Mouse (Mus musculus) left cerebral cortex, adult 11 months (tissue): ENCODE data around the gene Epn3.
A peak's percentile ranks its signal among the peaks of the same experiment; 100 is the strongest.

Source experiments
- DNase-seq: peaks from one replicate; pipeline ENCODE4 v3.0.0; 2022; ENCODE audit warnings: low spot score

Epn3 gene

DNA sequence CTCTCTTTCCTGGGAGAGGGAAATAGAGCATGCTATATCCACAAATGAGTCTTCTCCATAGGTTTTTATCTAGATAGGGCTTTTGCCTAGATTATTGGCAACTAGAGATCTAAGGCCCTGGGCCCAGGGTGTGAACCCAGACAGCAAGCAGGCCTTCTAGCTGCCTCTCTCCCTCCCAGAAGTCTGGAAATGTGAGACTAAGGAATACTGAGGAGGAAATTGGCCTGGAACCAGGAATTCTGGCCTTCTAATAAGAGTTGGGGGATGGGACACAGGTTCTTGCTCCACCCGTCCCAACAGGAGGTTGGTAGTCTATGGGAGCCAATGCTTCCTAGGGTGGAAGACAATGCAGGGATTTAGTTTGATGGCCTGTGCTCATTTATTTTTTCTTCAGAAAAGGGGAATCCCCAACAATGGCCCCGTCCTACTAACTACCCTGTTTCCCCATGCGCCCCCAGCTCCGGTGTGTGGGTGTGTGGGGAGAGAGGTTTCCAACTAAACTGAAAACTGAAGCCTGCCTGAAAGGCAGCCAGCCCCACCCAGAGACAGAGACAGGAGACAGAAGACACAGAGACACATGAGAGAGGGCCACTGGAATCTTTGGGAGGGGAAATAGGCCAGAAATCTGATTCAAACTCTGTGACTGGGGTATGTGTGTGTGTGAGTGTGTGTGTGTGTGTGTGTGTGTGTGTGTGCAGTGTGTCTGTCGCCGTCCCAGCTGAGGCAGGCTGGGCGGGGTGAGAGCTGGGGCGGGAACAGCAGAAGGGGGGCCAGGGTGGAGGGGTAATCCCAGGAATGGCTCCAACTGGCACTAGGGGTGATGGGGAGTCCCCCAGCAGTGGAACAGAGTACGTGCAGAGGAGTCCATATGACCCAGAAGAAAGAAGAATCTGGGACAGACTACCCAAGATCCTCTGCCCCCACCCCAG, 30.4 kb downstream of the Epn3 start:
- no peak for DNase-seq

DNA sequence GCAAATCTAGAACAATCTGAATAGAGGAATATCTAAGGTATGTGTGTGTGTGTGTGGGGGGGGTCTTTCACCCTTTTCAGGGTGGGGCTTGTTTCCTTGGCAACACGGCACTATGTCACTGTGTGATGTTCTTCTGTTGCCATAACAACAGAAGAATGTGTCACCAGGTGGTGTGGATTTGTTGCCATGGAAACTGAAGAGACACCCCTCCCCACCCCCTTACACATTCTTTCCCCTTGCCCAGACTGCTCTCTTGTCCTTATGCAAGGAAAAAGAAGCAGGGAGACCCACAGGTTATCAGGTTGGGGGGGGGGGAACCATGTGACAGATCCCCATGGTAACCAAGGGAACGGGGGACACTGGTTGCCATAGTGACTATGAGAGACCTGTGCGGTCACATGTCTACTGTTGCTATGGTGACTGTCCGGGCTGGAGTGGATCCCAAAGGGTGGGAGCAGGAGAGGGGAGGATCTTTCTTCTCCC, 31.2 kb downstream of the Epn3 start:
- peak; percentile 64 for DNase-seq

DNA sequence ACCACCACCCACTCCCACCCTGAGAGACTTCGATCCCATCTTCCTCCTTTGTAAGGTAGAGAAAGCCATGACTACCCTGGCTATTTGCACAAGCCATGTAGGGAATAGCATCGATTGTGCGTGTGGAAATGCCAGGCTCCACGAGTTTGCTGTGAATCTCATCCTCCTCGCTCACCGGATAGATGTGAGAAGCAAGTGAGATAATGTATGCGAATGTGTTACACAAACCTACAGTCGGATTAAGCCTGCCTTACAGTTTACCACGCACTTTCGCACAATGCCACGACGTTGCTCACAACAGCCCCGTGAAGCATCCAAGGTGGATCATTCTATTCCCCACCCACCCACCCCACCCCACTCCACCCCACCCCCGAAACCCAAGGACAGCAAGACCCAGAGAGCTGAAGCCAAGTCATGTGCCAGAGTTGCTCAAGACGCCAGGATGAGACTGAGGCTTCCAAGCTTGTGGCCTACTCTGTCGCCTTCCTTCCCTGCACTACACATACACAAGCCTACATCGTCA, 33.4 kb downstream of the Epn3 start:
- no peak for DNase-seq

DNA sequence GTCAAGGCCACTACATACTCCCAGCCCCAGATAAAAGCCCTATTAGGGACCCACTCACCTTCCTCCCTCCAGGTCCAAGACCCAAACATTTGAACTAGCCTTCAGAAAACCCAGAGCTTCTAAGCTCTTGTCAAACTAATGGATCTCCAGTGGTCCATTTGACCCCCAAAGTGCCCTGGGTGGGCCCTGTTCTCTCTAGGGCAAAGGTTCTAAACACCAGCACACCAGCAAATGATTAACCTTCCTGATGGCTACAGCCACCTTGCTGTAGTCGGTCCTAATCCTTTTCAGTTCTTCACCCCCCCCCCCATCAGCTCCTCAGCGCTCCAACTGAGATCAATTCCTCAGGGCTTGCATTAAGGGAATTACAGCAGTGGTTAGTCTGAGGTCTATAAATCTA, 35.6 kb downstream of the Epn3 start:
- no peak for DNase-seq

DNA sequence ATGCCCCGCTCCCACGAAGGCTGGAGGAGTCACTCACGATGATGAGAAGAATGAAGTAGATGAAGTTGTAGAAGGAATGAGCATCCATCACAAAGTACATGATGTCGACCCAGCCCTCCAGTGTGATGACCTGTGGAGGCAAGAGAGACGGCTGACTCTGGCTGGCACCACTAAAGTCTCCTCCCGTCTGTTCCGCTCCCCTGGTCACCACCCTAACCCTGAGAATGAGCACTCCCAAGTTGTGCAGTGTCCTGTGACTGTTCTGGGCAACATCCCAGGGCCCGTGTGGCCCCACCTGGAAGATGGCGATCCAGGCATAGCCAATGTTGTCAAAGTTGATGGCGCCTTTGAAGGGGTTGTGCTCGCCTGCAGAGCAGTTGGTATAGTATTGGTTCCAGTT, 37.9 kb downstream of the Epn3 start:
- no peak for DNase-seq

DNA sequence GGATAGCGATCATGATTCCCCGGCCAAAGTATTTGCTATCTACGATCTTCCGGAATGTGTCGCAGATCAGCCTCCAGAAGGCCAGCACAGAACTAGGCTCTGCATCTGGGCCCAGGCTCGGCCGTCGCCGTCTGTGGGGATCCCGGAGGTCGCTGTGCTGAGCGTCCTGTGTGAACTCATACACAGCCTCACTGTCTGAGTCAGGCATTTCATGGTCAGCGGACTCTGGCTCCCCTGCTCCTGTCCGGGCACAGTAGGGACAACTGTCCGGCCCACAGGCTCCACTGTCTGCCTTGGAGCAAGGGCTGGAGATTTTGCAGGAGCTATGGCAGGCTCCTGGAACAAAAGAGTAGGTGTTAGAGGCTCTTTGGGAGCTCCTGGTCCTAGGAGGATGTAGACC, 42.8 kb downstream of the Epn3 start:
- DNase-seq = no peak

DNA sequence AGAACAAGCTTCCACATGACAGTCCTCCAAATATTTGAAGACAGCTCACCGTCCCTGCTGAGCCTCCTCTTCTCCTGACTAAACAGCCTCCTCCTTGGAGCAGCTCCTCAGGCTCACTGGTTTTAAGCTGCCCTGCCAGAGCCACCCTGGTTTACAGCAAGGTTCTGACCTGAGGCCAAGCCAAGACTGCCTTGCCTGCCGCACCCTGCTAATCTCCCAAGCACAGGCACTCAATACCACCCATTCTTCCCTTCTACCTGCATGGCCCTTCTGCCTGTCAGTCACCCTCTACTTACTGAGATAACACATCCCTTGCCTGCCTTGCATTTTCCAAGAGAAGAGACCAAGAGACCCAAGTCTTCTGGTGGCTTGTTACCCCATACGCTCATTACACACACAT, 43.4 kb downstream of the Epn3 start:
- DNase-seq = no peak

DNA sequence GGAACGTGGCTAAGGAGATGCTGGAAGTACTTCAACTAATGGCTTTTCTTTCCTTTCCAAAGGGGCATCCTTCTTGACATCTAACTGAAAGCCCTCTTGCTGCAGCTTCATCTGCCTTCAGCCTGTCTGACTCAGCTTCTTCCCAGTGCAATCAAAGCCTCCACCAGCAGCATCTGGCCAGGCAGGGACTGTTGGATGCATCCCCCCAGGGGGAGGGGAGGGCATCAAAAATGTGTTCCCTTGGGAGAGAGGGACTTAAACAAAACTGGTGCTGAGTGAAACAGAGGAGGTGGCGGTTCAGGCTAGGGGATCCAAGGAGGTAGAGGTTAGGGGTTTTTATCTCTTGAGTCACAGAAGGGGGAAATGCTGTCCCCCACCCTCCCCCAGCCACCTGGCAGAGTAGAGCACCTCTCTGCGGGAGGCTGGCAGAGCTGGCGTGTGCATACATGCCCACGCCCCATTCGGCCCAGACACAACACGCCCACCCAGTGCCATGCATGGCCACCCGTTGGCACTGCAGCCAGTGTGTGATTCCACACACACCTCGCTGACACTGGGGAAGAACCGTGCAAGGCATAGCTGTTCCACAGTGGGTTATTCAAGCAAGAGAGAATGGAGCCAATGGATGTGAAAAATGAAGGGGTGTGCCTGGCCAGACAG, 44.5 kb downstream of the Epn3 start:
- DNase-seq = no peak

DNA sequence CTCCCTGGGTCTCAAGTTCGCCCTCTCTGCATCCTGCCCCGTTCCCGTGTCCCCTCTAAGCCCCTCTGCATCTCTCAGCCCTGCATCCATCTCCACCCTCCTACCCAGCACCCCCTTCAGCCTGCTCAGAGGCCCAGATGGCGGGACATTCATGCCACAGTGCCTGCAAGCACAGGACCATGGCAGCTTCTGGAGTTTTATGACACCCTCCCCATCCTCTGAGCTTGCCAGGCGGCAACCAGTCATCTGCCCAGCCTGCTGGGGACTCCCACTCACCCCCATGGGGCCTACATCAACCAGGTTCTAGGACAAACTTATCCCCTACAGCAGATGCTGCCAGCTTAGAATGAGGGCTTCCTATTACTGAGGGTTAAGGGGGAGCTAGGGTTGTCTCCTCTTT, 45.0 kb downstream of the Epn3 start:
- no peak for DNase-seq

DNA sequence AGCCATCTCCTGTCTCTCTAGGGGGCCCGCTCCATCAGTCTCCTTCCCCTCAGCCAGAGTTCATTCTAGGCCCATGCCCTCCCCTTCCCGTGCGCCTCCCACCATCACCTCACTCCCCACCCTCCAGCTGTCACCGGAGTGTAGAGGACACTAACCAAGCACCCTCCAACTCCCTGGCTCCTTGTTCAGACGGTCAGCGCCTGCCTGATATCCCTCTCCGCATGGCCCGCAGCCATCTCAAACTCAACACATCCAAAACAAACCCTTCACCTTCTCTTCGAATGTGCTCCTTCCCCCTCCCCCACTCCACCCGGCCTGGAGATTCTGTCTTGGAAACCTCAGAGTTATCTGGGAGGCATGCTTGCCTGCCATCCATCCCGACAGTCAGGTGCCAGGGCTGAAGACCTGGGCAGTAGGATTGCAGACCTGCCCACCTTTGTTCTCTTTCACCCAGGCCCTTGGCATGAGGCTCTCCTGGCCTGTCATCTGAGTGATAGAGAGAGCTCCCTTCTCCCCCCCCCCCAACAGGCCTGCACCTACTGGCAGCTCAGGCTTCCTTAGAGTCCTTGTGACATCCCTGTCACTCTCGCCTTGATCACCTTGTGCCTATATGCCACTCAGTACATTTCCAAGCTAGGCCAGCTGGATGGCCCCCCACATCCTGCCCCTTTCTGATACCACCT, 48.5 kb downstream of the Epn3 start:
- DNase-seq = no peak

DNA sequence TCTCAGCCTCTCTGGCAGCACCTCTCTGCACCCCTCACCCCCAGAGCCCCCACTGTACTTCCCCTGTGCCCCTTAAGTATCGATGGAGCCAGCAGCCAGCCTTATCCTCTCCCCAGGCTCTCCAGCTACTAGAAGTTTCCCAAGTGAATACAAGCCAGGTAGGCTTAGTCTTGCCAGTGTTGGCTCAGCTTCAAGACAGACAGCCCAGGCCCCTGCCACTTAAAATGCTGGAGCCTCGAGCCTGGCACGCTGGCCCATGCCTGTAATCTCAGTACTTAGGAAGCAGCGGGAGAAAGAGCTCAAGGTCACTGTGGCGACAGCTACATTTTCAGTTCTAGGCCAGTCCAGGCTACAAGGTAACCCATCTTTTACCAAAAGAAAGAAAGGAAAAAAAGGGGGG, 49.9 kb downstream of the Epn3 start:
- no peak for DNase-seq

DNA sequence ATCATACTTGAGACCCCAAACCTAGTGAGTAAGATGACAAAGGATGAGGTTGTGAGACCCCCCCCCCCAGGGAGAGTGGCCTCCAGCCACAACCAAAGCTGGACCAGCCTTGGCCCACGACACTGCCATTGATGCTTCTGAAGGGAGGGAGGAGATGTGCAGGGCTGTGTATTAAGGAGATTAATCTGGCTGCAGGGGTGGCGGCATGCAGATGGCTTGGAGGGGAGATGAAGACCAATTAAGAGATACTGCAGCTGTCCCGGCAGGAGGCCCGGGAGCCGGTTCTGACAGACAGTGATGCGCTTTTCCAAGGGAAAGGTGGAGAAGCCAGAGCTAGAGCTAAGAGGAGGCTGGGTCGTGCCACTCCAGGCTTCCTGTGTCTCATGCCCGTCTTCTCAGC, 50.5 kb downstream of the Epn3 start:
- no peak for DNase-seq

DNA sequence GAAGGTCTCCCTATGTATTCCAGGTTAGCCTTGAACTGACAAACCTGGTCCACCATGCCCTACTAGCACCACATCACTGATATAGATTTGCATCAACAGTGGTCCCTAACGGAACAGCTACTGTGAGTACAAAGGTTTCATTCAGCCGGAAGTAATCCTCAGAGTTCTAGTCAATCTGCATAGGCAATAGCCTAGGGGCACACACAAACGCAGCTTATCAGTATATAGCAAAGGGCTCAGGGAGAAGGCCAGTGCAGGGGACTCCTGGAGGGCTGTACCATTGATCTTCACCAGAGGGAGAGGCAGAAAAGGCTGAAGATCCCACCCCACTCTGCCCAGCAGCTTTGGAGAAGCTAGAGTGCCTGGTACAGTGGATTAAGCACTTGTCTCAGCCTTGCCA, 52.8 kb downstream of the Epn3 start:
- DNase-seq = no peak

DNA sequence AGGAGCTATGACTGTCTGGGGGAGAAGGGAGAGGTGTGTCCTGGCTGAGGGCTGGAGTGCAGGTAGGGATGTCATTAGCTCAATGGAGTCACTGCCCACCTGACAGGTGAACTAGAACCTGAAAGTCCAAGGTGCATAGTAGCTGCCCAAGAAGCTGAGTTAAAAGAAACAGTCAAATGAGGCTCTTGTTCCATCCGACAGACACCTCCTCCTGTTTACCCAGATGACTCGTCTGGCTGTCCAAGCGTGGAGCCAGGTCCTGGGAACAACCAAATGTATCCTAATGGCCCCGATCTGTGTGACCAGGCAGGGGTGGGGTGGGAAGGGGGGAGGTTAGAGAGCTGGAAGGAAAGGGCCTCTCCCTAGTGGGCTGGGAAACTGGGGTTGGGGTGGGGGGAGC, 54.5 kb downstream of the Epn3 start:
- DNase-seq = no peak

DNA sequence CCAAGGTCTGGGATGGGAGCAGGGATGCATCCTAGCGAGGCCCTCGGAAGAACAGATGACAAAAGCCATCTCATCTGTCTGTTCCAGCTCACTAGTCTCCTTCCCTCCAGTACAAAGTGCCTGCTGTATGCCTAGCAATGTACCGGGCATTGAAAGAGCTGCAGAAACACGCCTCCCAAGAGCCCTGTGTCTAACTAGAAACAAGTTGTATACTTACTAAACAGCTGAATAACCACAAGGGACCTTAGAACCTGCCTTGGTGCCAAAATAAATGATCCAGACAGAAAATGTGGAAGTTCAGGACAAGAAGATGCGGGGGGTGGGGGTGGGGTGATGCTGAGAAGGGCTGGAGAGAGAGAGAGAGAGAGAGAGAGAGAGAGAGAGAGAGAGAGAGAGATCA, 54.9 kb downstream of the Epn3 start:
- DNase-seq = no peak

DNA sequence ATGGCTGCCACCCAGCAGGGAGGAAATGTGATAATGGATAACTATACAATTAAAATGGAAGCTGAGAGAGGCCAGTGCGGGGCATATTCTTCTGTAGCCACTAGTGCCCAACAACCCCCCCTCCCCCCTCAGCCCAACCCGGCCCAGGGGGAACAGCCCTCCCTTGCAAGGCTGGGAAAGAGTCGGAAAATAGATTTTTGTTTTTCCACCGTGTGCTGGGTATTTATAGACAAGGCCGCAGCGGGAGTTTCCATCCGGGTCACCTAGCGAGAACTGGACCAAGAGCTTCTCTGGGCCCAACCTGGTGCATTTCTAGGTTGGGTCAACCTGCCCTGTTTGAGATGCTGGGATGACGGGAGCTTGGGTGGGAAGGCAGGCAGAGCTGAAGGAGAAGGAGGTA, 58.0 kb downstream of the Epn3 start:
- DNase-seq = no peak

DNA sequence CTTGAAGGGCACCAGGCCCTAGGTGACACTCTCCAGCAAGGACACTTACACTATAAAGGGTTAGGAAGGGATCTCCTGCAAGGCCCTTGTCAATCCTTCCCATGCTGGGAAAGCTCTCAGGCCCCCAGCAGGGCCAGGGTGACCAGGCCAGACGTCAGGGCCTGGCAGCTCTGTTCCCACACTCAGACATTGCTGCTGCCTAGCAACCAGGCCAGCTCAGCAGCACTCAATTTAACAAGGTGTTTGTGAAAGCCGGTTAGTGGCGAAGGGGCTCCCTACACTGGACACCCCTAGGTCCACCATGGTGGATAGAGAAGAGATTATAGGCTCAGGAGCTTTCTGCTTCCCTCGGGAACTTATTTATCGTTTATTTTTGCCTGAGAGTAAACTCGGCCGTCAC, 58.7 kb downstream of the Epn3 start:
- no peak for DNase-seq

DNA sequence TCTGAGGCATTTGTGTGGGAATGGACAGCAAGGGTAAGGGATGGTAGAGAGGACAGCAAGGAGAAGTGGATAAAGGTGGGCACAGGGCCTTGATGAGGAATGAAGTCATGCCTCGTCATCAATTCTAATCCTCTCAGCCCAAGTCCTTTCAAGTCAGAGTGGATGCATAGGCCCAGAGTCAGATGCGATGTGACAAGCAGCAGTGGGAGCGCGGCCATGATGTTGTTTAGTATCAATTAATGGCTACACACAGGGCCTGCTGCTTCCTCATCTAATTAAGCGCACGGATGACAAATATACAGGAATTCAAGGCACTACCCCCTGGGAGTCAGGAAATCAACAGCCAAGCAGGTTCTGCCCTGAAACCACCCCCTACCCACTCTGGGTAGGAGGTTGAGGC, 59.4 kb downstream of the Epn3 start:
- no peak for DNase-seq
